In genomic region chr17:51775070-51775881, GRCm38 (mm10) we compare ENCODE assay signal across 17 mouse cellular contexts. TPM values are rescaled to one million over a fixed set of nuclear protein-coding genes. Genes with fewer than 3 reads are reported as not detected.
DNase-seq lines count a peak whose midpoint lies in the region; ATAC-seq and TF ChIP-seq lines count a peak whose summit lies in the region.
"Had no signal": no experiment of that assay in that cellular context is flagged by ENCODE, and none has a peak within 500 bp of the region (broad histone marks: within the 10 kb centered on the region; RNA-seq: fewer than 3 reads in every experiment).

No protein-coding gene starts in this region.

- WGBS in hindbrain, embryonic 12.5 days: 70% methylated on average over 18 of the region's 18 CpGs
- 59% methylated on average over 18 of the region's 18 CpGs for WGBS in hindbrain, postnatal 0 days
- 56% methylated on average over 18 of the region's 18 CpGs for WGBS in forebrain, embryonic 12.5 days
- WGBS in hindbrain, embryonic 16.5 days: 58% methylated on average over 18 of the region's 18 CpGs
- 48% methylated on average over 18 of the region's 18 CpGs for WGBS in neural tube, embryonic 13.5 days

- H3K27me3 ChIP-seq in hindbrain, embryonic 12.5 days: no peaks in the 10 kb centered on the region
- no peaks in the 10 kb centered on the region for H3K27me3 ChIP-seq in hindbrain, postnatal 0 days (ENCODE audit: insufficient read depth, low read length)
- H3K27me3 ChIP-seq in forebrain, embryonic 12.5 days: no peaks in the 10 kb centered on the region
- no peaks in the 10 kb centered on the region for H3K27me3 ChIP-seq in hindbrain, embryonic 16.5 days (replicated peaks; ENCODE audit: control insufficient read depth, insufficient read depth, low read length)
- no peaks in the 10 kb centered on the region for H3K27me3 ChIP-seq in neural tube, embryonic 13.5 days

- H3K9me3 ChIP-seq in hindbrain, embryonic 12.5 days (replicated peaks): no peaks in the 10 kb centered on the region
- H3K9me3 ChIP-seq in hindbrain, postnatal 0 days (ENCODE audit: low read length): no peaks in the 10 kb centered on the region
- H3K9me3 ChIP-seq in forebrain, embryonic 12.5 days: no peaks in the 10 kb centered on the region
- no peaks in the 10 kb centered on the region for H3K9me3 ChIP-seq in hindbrain, embryonic 16.5 days (ENCODE audit: control insufficient read depth, low read length)
- H3K9me3 ChIP-seq in neural tube, embryonic 13.5 days: no peaks in the 10 kb centered on the region

- no peak for DNase-seq in hindbrain, postnatal 0 days (ENCODE audit: low spot score)
- no peak for DNase-seq in cerebellum, postnatal 10 days
- no peak for DNase-seq in heart, postnatal 14 days
- DNase-seq in layer of hippocampus, postnatal 36 days: no peak
- DNase-seq: adrenal gland, postnatal 36 days; cerebellum, postnatal 25 days; heart, adult 18-20 months; liver, postnatal 0 days; lung, postnatal 4 days; right cerebral cortex, postnatal 4 days had no signal

- no peak for TF ChIP-seq CTCF in hindbrain, postnatal 0 days (IDR thresholded peaks at IDR 0.05; ENCODE audit: low read depth)

- H3K4me3 ChIP-seq in hindbrain, embryonic 12.5 days: no peak overlapping the region
- H3K4me3 ChIP-seq in hindbrain, postnatal 0 days (ENCODE audit: low read length): no peak overlapping the region
- H3K4me3 ChIP-seq in forebrain, embryonic 12.5 days (replicated peaks): no peak overlapping the region
- no peak overlapping the region for H3K4me3 ChIP-seq in hindbrain, embryonic 16.5 days (ENCODE audit: low read length)
- no peak overlapping the region for H3K4me3 ChIP-seq in neural tube, embryonic 13.5 days
- H3K4me3 ChIP-seq: myocyte had no signal

- no peak overlapping the region for H3K4me2 ChIP-seq in hindbrain, embryonic 12.5 days (replicated peaks)
- H3K4me2 ChIP-seq in hindbrain, postnatal 0 days (ENCODE audit: low read depth, low read length): no peak overlapping the region
- peak overlapping the region; percentile 8; the same call in 1 of the 2 replicates for H3K4me2 ChIP-seq in forebrain, embryonic 12.5 days
- H3K4me2 ChIP-seq in hindbrain, embryonic 16.5 days (ENCODE audit: low read length): no peak overlapping the region
- no peak overlapping the region for H3K4me2 ChIP-seq in neural tube, embryonic 13.5 days

- peak; percentile 88 for ATAC-seq in hindbrain, embryonic 12.5 days (ENCODE audit: low FRiP score)
- no peak for ATAC-seq in hindbrain, postnatal 0 days
- ATAC-seq in forebrain, embryonic 12.5 days (ENCODE audit: low FRiP score): peak; percentile 75
- ATAC-seq in hindbrain, embryonic 16.5 days: peak; percentile 60; the same call in 1 of the 2 replicates
- ATAC-seq in neural tube, embryonic 13.5 days (ENCODE audit: low read depth): peak; percentile 84
- ATAC-seq: liver, postnatal 0 days; Patski had no signal

- peak overlapping the region; percentile 44; the same call in 1 of the 2 replicates for H3K27ac ChIP-seq in hindbrain, embryonic 12.5 days
- no peak overlapping the region for H3K27ac ChIP-seq in hindbrain, postnatal 0 days
- 0 out of 2 replicates have a peak overlapping the region, but pooled peaks have one; percentile 8 for H3K27ac ChIP-seq in forebrain, embryonic 12.5 days
- no peak overlapping the region for H3K27ac ChIP-seq in hindbrain, embryonic 16.5 days (ENCODE audit: low read depth, low read length)
- peak overlapping the region; percentile 29; the same call in 1 of the 2 replicates for H3K27ac ChIP-seq in neural tube, embryonic 13.5 days (replicated peaks)
- H3K27ac ChIP-seq: kidney, postnatal 0 days had no signal

- no peak overlapping the region for H3K9ac ChIP-seq in hindbrain, embryonic 12.5 days
- H3K9ac ChIP-seq in hindbrain, postnatal 0 days (replicated peaks; ENCODE audit: low read length): no peak overlapping the region
- no peak overlapping the region for H3K9ac ChIP-seq in forebrain, embryonic 12.5 days
- no peak overlapping the region for H3K9ac ChIP-seq in hindbrain, embryonic 16.5 days (ENCODE audit: low read depth, low read length)
- H3K9ac ChIP-seq in neural tube, embryonic 13.5 days: no peak overlapping the region
- H3K9ac ChIP-seq: liver, postnatal 0 days had no signal

- peaks cover 17% of the 10 kb centered on the region; the same call in 1 of the 2 replicates for H3K36me3 ChIP-seq in hindbrain, embryonic 12.5 days
- H3K36me3 ChIP-seq in hindbrain, postnatal 0 days (ENCODE audit: insufficient read depth, low read length): 0 out of 2 replicates have a peak, but pooled peaks cover 12% of the 10 kb centered on the region
- peaks cover 21% of the 10 kb centered on the region for H3K36me3 ChIP-seq in forebrain, embryonic 12.5 days (replicated peaks)
- 0 out of 2 replicates have a peak, but pooled peaks cover 4% of the 10 kb centered on the region for H3K36me3 ChIP-seq in hindbrain, embryonic 16.5 days (ENCODE audit: control insufficient read depth, insufficient read depth, low read length)
- peaks cover 21% of the 10 kb centered on the region for H3K36me3 ChIP-seq in neural tube, embryonic 13.5 days

- H3K4me1 ChIP-seq in hindbrain, embryonic 12.5 days: peaks cover 5% of the 10 kb centered on the region; the same call in 1 of the 2 replicates
- H3K4me1 ChIP-seq in hindbrain, postnatal 0 days (ENCODE audit: insufficient read depth, low read length): no peaks in the 10 kb centered on the region
- peaks cover 11% of the 10 kb centered on the region for H3K4me1 ChIP-seq in forebrain, embryonic 12.5 days
- no peaks in the 10 kb centered on the region for H3K4me1 ChIP-seq in hindbrain, embryonic 16.5 days (ENCODE audit: control insufficient read depth, insufficient read depth, low read depth, low read length)
- H3K4me1 ChIP-seq in neural tube, embryonic 13.5 days (replicated peaks): peaks cover 7% of the 10 kb centered on the region; the same call in 1 of the 2 replicates

- intact Hi-C loops in heart, postnatal 14 days (cut with DNase I): loop anchor here (5.0 to 10.0 kb wide), 2 partner anchors 788 to 960 kb away; no protein-coding TSS in a partner anchor

RNA-seq across cellular contexts. Expression of gene Satb1, which starts 57.8 kb away (rescaled TPM):
- polyA plus RNA-seq in hindbrain, embryonic 12.5 days (2016; fragmentation: Nextera tagmentation; extraction: Ambion mirVana): 30.7 and 33.6 TPM in 2 replicates
- 37.1 and 44.5 TPM in 2 replicates for total RNA-seq in hindbrain, postnatal 0 days (2014; rRNA removed)
- polyA plus RNA-seq in hindbrain, postnatal 0 days (2015; fragmentation: Nextera tagmentation; extraction: Ambion mirVana): 21.5 and 26.2 TPM in 2 replicates
- polyA plus RNA-seq in forebrain, embryonic 12.5 days (2016; fragmentation: Nextera tagmentation; extraction: Ambion mirVana): 34.9 and 37.9 TPM in 2 replicates
- 27.4 and 33.7 TPM in 2 replicates for polyA plus RNA-seq in hindbrain, embryonic 16.5 days (2015; fragmentation: Nextera tagmentation; extraction: Ambion mirVana)
- polyA plus RNA-seq in neural tube, embryonic 13.5 days (2015; fragmentation: Nextera tagmentation; extraction: Ambion mirVana): 29.3 and 32.2 TPM in 2 replicates
- 10 to 100 TPM; 27.1 to 63.8 TPM for total RNA-seq in heart, postnatal 14 days (2021)
- total RNA-seq in layer of hippocampus, postnatal 36 days (2021): 10 to 100 TPM; 70.6 to 73.3 TPM

Comparison
In these comparisons a context has a peak if more than half of its experiments do, and no peak if none do; other contexts are left out.
1. H3K27ac ChIP-seq: peak in hindbrain, embryonic 12.5 days (single experiment), forebrain, embryonic 12.5 days (single experiment) and neural tube, embryonic 13.5 days (single experiment); none in hindbrain, postnatal 0 days (single experiment) and hindbrain, embryonic 16.5 days (single experiment).